Mouse (Mus musculus): ENCODE data around the gene Sypl. TPM values are rescaled to one million over a fixed set of nuclear protein-coding genes. Genes with fewer than 3 reads are reported as not detected.

Sypl gene
- polyA plus RNA-seq, 1 experiment from 2014 or later = 68.3 TPM

DNA sequence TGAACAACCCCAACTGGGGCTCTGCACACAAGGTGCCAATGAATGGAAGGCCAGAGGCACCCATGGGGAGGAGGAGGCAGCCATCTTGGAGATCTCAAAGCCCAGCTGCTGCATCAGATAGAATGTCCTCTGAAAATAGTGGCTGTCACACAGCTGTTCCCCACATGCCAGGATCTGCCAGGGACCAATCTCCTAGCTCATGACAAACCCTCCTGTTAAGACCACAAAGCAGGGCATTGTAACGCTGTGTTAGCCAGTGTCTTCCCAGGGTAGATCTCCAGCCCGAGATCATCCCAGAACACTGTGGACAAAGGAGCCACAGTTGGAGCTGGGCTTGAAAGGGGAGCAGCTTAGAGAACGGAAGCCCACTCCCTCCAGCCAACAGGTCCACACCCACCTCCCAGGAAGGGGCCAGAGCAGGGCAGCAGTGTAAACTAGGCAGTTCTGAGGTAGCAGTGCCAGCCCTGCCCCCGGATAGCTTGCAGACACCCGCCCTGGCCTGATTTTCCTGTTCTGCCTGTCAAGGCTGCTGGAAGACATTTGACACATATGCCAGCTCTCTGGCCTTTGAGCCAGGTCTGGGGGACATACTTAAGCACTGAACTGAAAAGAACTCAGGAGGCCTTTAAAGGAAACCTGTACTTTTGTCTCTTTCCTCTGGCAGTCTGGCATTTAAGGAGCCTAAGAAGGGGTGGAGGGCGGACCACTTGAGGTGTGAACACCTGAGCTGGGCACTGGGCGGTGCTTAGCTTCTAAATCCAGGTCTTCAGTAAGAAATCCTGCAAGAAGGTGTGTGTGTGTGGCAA is 54.8 kb downstream of the Sypl start:
- peak; percentile 63 for ATAC-seq (ENCODE audit: insufficient number of reproducible peaks, insufficient read depth, low FRiP score, low TSS enrichment)
- H3K4me3 ChIP-seq = no peak overlapping the region
- H3K4me1 ChIP-seq = 0 out of 2 replicates have a peak, but pooled peaks cover 6% of the 10 kb centered on the region
- no peak overlapping the region for H3K9ac ChIP-seq
- WGBS = 30% methylated on average over 7 of the region's 7 CpGs
- no peak overlapping the region for H3K4me2 ChIP-seq (replicated peaks)
- no peaks in the 10 kb centered on the region for H3K27me3 ChIP-seq
- H3K36me3 ChIP-seq = no peaks in the 10 kb centered on the region
- H3K9me3 ChIP-seq = no peaks in the 10 kb centered on the region
- peak overlapping the region; percentile 60 for H3K27ac ChIP-seq

DNA sequence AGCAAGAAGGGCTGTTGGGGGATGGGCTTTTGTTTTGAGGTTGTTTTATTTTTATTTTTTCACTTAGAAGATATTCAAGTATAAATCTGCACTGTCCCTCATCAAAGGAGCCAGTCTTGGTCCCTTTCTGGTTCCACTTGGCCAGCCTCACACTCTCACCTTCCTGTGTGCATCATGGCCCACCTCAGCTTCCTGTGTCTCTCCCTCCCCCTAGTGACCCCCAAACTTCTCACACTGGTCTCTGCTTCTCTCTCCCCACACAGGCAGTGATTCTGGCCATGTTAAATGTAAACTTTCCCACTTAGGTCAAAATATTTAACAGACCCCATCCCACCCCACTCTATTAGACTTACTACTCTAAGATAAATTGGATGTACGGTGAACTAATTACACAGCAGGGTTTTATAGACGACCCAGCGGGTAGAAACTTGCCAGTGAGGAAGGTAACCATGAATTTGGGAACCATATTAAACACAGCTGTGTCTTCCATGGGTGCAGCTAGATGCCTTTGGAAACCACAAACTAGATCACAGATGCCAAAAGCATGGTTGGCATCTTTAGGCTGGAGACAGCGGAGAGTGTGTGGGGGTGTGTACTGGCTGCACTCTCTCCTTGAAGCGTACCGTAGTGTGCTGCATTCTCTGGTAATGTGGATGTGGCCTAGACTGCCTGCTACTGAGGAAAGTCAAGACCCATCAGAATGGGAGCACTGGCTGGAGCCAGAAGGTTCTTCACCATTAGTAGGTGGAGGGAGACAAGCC is 55.7 kb downstream of the Sypl start:
- Histone ChIP-seq H3K36me3 (no peaks in the 10 kb centered on the region), H3K4me1 (0 out of 2 replicates have a peak, but pooled peaks cover 6% of the 10 kb centered on the region), H3K27ac (no peak overlapping the region), H3K4me3 (no peak overlapping the region), H3K27me3 (no peaks in the 10 kb centered on the region), H3K4me2 (replicated peaks) (no peak overlapping the region), H3K9ac (no peak overlapping the region), H3K9me3 (no peaks in the 10 kb centered on the region)
- WGBS = 74% methylated on average over 6 of the region's 6 CpGs
- no peak for ATAC-seq (ENCODE audit: insufficient number of reproducible peaks, insufficient read depth, low FRiP score, low TSS enrichment)

DNA sequence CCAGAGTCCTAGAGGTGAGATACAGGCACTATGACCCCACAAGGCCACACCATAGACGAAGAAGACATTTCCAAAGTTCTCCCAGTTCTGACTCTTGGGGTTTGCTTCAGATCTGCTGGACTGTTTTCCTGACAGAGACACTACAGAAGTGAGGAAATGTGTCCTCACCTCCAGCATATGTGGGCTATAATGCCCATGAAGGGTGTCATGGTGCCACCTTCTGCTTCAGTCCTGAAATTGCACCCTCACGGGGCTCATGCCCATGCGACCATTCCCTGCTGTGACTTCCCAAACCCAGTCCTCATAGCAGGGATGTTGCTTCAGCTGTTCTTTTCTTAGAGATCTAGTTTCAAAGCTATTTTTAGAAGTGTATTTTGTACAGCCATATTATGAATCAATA is 56.3 kb downstream of the Sypl start:
- Histone ChIP-seq H3K9ac (no peak overlapping the region), H3K4me2 (replicated peaks) (no peak overlapping the region), H3K4me1 (0 out of 2 replicates have a peak, but pooled peaks cover 6% of the 10 kb centered on the region), H3K4me3 (no peak overlapping the region), H3K27me3 (no peaks in the 10 kb centered on the region), H3K27ac (no peak overlapping the region), H3K9me3 (no peaks in the 10 kb centered on the region), H3K36me3 (no peaks in the 10 kb centered on the region)
- no peak for ATAC-seq (ENCODE audit: insufficient number of reproducible peaks, insufficient read depth, low FRiP score, low TSS enrichment)
- WGBS = 45% methylated on average over 3 of the region's 3 CpGs

GRCm38 (mm10) chr12:33014050-33014796 is 60.5 kb downstream of the Sypl start:
- H3K27me3 ChIP-seq = no peaks in the 10 kb centered on the region
- no peaks in the 10 kb centered on the region for H3K9me3 ChIP-seq
- WGBS = 66% methylated on average over 7 of the region's 7 CpGs
- no peak overlapping the region for H3K9ac ChIP-seq
- no peak overlapping the region for H3K27ac ChIP-seq
- H3K4me1 ChIP-seq = peaks cover 5% of the 10 kb centered on the region; the same call in 1 of the 2 replicates
- no peaks in the 10 kb centered on the region for H3K36me3 ChIP-seq
- H3K4me3 ChIP-seq = no peak overlapping the region
- H3K4me2 ChIP-seq (replicated peaks) = no peak overlapping the region
- no peak for ATAC-seq (ENCODE audit: insufficient number of reproducible peaks, insufficient read depth, low FRiP score, low TSS enrichment)

DNA sequence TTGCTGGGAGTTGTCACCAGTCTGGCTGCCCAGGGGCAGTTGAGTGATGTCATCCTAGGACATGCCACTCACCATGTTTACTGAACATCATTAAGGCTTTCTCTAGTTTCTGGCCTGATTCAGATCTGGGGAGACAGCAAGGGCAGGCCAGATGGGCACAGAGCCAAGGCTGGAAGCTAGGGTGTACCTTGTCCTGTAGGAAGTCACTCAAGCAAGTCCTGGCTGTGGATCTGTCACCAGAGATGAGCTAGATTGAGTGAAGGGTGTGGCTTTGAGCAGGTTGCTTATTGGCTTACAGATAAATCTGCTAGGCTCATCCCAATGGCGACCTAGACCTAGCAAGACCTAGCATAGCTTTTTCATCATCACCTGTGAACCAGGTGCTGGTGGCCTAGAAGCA is 61.4 kb downstream of the Sypl start:
- ATAC-seq (ENCODE audit: insufficient number of reproducible peaks, insufficient read depth, low FRiP score, low TSS enrichment) = no peak
- Histone ChIP-seq H3K27ac (no peak overlapping the region), H3K27me3 (no peaks in the 10 kb centered on the region), H3K36me3 (no peaks in the 10 kb centered on the region), H3K9me3 (no peaks in the 10 kb centered on the region), H3K4me3 (no peak overlapping the region), H3K4me2 (replicated peaks) (no peak overlapping the region), H3K4me1 (peaks cover 5% of the 10 kb centered on the region; the same call in 1 of the 2 replicates), H3K9ac (no peak overlapping the region)
- WGBS = 93% methylated on average over 1 of the region's 1 CpGs

DNA sequence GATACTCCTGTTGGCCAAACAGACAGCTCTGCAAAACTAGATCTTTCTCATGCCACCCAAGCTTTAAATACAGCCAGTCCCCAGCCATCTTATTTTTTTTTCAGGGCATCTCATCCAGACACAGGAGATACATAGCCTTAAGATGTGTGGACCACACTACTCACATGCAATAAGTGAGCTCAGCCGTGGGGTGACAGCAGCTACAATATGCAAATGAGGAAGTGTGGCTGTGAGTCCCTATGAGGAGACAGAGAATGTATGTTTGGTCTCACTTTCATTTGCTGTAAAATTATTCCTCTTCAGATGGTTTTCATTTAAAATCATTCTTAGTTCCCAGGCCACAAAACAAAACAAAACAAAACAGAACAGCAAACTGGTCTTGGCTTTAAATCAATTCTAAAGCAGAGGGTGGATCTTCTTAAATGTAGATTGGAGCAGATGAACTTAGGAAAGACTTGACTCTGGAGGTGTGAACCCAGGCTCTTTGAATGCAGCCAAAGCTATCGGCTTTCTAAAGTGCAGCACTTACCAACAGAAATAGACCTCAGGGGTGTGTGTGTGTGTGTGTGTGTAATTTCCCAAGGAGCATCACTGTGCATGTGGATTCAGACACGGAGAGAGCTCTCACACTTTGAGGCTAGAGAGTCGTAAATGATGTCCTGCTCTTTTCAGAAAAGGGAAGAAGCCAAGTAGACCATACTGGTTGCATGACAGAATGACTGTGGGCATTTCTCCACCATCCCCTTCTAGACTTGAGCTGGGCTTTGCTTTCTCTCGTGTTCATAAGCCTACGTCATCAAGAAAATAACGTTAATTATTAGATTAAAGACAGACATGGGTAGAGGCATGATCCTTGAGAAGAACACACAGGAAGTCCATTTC is 63.4 kb downstream of the Sypl start:
- Histone ChIP-seq H3K4me1 (peaks cover 5% of the 10 kb centered on the region; the same call in 1 of the 2 replicates), H3K27me3 (no peaks in the 10 kb centered on the region), H3K36me3 (no peaks in the 10 kb centered on the region), H3K9ac (no peak overlapping the region), H3K9me3 (no peaks in the 10 kb centered on the region), H3K27ac (no peak overlapping the region), H3K4me3 (no peak overlapping the region), H3K4me2 (replicated peaks) (no peak overlapping the region)
- 69% methylated on average over 7 of the region's 7 CpGs for WGBS
- no peak for ATAC-seq (ENCODE audit: insufficient number of reproducible peaks, insufficient read depth, low FRiP score, low TSS enrichment)

GRCm38 (mm10) chr12:33018601-33019000 is 64.9 kb downstream of the Sypl start:
- ATAC-seq (ENCODE audit: insufficient number of reproducible peaks, insufficient read depth, low FRiP score, low TSS enrichment) = no peak
- H3K4me3 ChIP-seq = no peak overlapping the region
- H3K4me1 ChIP-seq = peaks cover 5% of the 10 kb centered on the region; the same call in 1 of the 2 replicates
- no peak overlapping the region for H3K27ac ChIP-seq
- H3K27me3 ChIP-seq = no peaks in the 10 kb centered on the region
- WGBS = 52% methylated on average over 4 of the region's 4 CpGs
- no peak overlapping the region for H3K4me2 ChIP-seq (replicated peaks)
- H3K36me3 ChIP-seq = no peaks in the 10 kb centered on the region
- no peak overlapping the region for H3K9ac ChIP-seq
- peaks cover 5% of the 10 kb centered on the region; the same call in 1 of the 2 replicates for H3K9me3 ChIP-seq

GRCm38 (mm10) chr12:33020011-33020410 is 66.3 kb downstream of the Sypl start:
- no peak overlapping the region for H3K4me3 ChIP-seq
- H3K4me2 ChIP-seq (replicated peaks) = no peak overlapping the region
- no peak overlapping the region for H3K9ac ChIP-seq
- H3K27me3 ChIP-seq = no peaks in the 10 kb centered on the region
- 86% methylated on average over 6 of the region's 6 CpGs for WGBS
- H3K36me3 ChIP-seq = no peaks in the 10 kb centered on the region
- no peak overlapping the region for H3K27ac ChIP-seq
- H3K9me3 ChIP-seq = peaks cover 5% of the 10 kb centered on the region; the same call in 1 of the 2 replicates
- peaks cover 5% of the 10 kb centered on the region; the same call in 1 of the 2 replicates for H3K4me1 ChIP-seq
- no peak for ATAC-seq (ENCODE audit: insufficient number of reproducible peaks, insufficient read depth, low FRiP score, low TSS enrichment)

DNA sequence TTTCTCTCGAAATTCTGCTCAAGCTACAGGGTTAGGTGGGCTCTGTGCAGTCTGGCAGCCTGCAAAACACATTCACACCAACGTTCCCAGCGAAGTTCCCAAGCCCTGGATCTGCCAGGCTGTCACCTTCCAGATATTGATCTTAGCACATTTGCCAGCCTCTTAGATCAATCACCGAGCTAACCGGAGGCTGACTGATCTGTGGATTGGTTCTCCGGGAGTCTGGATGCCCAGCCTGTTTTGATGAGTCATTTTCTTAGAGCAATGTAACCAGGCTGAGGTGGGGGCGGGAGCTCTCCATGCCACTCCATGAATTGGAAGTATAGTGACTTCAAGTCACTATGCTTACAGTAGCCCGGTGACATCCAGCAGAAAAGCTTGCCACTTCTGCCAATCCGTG is 67.4 kb downstream of the Sypl start:
- no peak overlapping the region for H3K4me3 ChIP-seq
- no peak overlapping the region for H3K27ac ChIP-seq
- WGBS = 87% methylated on average over 9 of the region's 9 CpGs
- H3K9ac ChIP-seq = no peak overlapping the region
- H3K27me3 ChIP-seq = no peaks in the 10 kb centered on the region
- ATAC-seq (ENCODE audit: insufficient number of reproducible peaks, insufficient read depth, low FRiP score, low TSS enrichment) = no peak
- H3K9me3 ChIP-seq = peaks cover 5% of the 10 kb centered on the region; the same call in 1 of the 2 replicates
- peaks cover 5% of the 10 kb centered on the region; the same call in 1 of the 2 replicates for H3K4me1 ChIP-seq
- H3K36me3 ChIP-seq = no peaks in the 10 kb centered on the region
- H3K4me2 ChIP-seq (replicated peaks) = no peak overlapping the region

DNA sequence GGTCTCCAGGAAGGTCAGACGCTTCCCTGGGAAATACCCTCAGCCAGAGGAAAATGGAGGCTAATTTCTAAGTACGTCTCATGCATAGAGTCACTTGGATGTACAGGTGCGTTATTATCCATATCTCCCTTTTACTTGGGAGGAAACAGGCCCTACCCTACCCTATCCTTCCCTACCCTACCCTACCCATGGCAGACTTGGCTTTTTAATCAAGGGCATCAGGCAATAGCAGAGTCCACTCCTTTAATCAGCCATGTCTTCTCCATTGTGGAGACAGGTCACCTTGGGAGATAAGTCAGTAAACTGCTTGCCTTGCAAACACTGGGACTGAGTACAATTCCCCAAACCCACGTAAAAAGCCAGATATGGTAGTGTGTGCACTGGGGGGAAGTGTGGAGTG is 68.1 kb downstream of the Sypl start:
- Histone ChIP-seq H3K4me1 (peaks cover under 1% of the 10 kb centered on the region; the same call in 1 of the 2 replicates), H3K4me2 (replicated peaks) (no peak overlapping the region), H3K9me3 (peaks cover 5% of the 10 kb centered on the region; the same call in 1 of the 2 replicates), H3K4me3 (no peak overlapping the region), H3K36me3 (no peaks in the 10 kb centered on the region), H3K27me3 (no peaks in the 10 kb centered on the region), H3K27ac (no peak overlapping the region), H3K9ac (no peak overlapping the region)
- 87% methylated on average over 4 of the region's 4 CpGs for WGBS
- ATAC-seq (ENCODE audit: insufficient number of reproducible peaks, insufficient read depth, low FRiP score, low TSS enrichment) = no peak
